Mouse (Mus musculus) embryo, embryonic 11 days (tissue): ENCODE data around the gene Apex1.
A peak's percentile ranks its signal among the peaks of the same experiment; 100 is the strongest.
"Not testable (repeated sequence)": the region's sequence is repeated elsewhere in the genome, so short reads cannot be mapped to it uniquely, and the experiment has no call there.

Experiments used
- DNase-seq: peaks from one replicate; pipeline ENCODE4 v3.0.0-alpha.2; 2015

The Apex1 gene

GRCm38 (mm10) chr14:50924281-50925064 is at the start of gene Apex1, which contains the start of gene Osgep:
Apex1 (plus strand) TSS chr14:50924968.
Osgep (minus strand) TSS chr14:50924893.
- DNase-seq: peak; percentile 98

GRCm38 (mm10) chr14:50875175-50875574 is 49.6 kb upstream of the Apex1 start:
- no peak for DNase-seq

GRCm38 (mm10) chr14:50875591-50876230 is 49.1 kb upstream of the Apex1 start:
- DNase-seq: no peak

GRCm38 (mm10) chr14:50876236-50876950 is 48.4 kb upstream of the Apex1 start:
- DNase-seq: no peak

GRCm38 (mm10) chr14:50891621-50892020 is 33.1 kb upstream of the Apex1 start:
- no peak for DNase-seq

- DNase-seq: no peak
Observed at GRCm38 (mm10) chr14:50892091-50892490, 32.7 kb upstream of the Apex1 start.

GRCm38 (mm10) chr14:50892541-50893459 is 32.0 kb upstream of the Apex1 start:
- no peak for DNase-seq

- DNase-seq: no peak
Observed at GRCm38 (mm10) chr14:50895407-50895806, 29.4 kb upstream of the Apex1 start.

- DNase-seq: peak; percentile 30
Observed at GRCm38 (mm10) chr14:50895985-50896746, 28.6 kb upstream of the Apex1 start.

- DNase-seq: peak; percentile 22
Observed at GRCm38 (mm10) chr14:50896747-50897373, 27.9 kb upstream of the Apex1 start.

- peak; percentile 9 for DNase-seq
Observed at GRCm38 (mm10) chr14:50897374-50897765, 27.4 kb upstream of the Apex1 start, which contains the start of gene Klhl33. Klhl33 (minus strand) TSS chr14:50897507.

GRCm38 (mm10) chr14:50897992-50898391 is 26.8 kb upstream of the Apex1 start:
- not testable (repeated sequence) for DNase-seq

- DNase-seq: peak; percentile 80
Observed at GRCm38 (mm10) chr14:50903973-50904827, 20.6 kb upstream of the Apex1 start.

GRCm38 (mm10) chr14:50904828-50905129 is 20.0 kb upstream of the Apex1 start:
- no peak for DNase-seq

GRCm38 (mm10) chr14:50905327-50905726 is 19.4 kb upstream of the Apex1 start:
- DNase-seq: not testable (repeated sequence)

GRCm38 (mm10) chr14:50908126-50908525 is 16.6 kb upstream of the Apex1 start:
- DNase-seq: no peak

- DNase-seq: no peak
Observed at GRCm38 (mm10) chr14:50911356-50911755, 13.4 kb upstream of the Apex1 start.

- not testable (repeated sequence) for DNase-seq
Observed at GRCm38 (mm10) chr14:50923437-50923836, 1.3 kb upstream of the Apex1 start.

- DNase-seq: peak; percentile 25
Observed at GRCm38 (mm10) chr14:50925111-50925920, 548 bp downstream of the Apex1 start.
